Mouse (Mus musculus): Measurements from ENCODE around the gene Zfp648.

Zfp648 gene

DNA sequence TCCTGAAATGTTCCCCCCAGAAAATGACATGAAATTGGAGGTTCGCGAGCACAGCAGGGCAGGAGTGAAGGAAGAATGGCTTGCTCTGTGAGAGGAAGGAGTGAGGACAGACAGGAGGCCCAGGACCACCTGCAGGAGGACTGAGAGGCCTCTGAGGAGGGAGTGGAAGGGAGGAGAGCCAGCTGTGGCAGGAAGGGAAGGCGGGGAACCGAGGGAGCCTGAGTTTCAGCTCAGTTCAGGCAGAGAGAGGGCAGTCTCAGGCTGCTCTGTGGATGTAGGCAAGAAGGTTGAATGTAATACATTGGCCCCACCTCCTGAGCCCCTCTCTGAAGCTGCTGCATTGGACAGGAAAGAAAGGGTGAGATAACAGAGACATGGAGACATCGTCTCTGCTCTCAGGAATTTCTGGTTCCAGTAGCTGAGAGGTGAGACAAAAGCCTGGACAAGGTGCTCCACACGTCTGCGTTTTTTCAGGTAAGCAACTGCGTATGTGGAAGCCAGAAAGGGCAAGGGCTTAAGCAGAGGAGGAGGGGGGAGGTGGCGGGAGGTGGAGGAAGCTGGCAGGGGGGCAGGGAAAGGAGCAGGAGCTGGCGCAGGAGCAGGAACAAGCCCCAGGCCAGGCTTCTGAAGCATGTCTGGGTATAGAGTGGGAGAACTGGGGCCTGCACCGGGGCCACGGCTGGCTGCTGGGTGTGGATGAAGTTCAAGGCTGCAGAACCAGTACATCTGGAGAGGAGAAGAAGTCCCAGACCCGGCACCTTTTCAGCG, at the start of gene Zfp648:
Gene Zfp648 (plus strand): TSS at position 233 of the 768 bp plus-strand sequence.
- DNase-seq, result no peak

DNA sequence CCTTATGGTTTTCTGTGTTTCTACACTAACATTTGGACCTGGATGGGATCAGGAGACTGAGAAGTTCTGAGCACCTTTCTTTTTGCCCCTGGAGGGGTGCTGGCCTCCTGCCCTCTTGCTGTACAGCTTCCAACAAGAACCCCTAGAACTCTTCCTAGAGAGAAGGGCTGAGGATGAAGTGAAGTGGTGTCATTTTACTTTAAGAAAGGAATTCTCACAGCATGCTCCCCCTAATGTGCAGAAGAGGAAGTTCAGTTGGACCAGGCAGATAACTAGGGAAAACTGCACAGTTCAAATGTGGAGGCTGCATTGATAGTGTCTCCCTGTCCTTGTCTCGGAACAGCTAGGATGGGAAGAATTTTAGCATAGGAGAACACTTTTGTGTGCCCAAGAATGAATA, 48.4 kb upstream of the Zfp648 start:
- DNase-seq, result no peak

DNA sequence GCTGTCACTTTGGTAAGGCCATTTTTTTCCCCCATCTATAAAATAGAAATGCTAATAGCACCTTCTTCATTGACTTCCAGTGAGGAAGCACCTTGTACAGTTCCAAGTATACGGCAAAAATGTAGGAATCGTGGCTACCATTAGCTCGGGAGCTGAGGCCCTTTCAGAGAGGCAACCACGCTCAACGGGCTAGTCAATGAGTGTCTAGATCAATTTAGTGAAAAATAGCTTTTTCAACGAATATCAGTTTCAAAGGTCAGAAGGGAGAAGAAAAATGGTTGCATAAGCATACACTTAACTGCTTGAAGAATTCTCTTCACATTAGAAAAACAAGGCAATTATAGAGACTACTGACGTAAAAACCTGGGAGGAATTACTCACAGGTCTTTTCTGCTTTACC, 47.2 kb upstream of the Zfp648 start:
- no peak for DNase-seq

DNA sequence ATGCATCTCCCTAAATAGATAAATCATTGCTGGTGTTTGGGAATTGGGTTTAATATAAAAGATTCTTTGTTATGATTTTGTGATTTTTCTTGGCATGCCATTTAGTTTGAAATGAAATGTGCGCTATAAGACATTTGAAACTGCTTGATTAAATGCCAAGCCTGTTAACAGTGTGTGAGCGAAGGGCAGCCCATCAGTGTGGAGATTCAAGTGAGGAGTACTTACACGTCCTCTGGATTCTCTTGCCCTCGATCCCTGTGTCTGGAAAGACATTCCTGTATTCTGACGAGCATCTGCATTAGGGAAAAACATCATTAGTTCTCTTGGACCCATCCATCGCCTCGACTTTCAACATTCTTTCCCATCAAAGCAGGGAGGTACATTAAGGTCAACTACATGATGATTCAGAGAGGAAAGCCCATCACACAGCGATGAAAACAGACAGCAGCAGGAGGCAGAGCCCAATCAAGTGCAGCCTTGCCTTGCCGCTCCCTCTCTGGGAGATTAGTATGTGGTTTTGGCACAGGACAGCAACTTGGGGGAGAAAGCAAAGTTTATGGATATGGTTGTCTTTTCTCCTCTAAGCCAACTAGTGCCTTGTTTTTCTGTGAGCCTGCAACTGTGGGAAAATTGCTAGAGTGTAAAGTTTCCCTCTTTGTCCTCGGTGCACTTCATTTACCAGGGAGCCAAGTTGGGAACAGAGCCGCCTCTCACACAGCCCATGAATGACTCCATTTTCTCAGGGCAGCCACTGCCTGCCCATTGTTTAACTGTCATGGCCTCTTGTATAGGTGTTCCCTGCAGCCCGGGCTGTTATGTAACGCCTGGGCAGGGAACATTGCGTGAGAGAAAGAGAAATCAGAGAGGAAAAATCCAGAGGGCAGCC, 44.6 kb upstream of the Zfp648 start:
- DNase-seq, result no peak

DNA sequence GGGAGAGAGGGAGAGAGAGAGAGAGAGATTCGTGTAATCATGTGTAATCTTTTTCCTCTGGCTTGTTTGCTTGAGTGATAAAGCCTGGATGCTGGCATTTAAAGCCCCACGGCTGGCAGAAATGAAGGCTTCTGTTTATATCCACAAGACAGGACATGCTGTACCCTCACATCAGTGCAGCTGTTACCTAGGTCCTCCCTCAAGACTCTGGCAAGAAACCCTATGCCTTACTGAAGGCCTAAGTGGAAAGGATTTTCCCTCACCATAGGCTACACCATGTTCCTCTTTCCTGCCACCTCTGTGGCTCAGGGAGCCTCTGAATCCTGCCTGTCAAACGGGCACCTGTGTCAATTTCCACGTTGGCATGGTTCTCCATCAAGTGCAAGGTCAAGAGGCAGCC, 43.9 kb upstream of the Zfp648 start:
- no peak for DNase-seq

DNA sequence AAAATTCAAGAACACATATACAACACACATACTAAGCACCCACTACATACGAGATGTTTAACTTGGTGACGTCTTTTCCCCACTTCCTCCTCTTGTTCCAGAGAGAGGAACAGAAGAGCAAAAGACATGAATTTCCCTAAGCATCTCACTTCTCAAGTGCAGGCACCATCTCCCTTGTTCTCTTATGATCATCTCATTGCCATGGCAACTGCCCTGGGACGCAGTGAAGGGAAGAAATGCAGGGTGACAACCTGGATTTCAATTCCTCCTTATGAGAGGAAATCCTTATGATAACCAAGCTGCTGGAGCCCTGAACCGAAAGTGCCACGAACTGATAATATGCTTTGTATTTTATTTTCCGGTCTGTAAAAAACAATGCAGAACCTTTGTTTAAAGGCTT, 33.3 kb upstream of the Zfp648 start:
- DNase-seq, result no peak

DNA sequence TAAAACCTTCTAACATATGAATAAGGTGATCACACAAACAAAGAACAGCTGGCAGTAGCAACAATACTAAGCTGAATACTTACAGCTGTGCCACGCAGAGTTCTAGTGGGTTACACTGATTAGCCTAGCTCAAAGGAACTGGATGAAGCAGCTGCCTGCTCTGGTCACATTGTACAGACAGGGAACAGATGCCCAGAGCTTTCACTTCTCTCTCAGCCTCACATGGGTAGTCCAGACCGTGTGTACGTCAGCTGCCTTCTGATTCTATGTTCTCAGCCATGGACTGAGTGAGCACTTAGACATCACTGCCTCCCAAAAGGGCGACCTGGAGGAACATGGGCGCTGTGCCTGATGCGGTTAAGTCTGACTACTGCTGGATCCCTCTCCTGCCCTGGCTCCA, 25.7 kb upstream of the Zfp648 start:
- DNase-seq, result no peak

DNA sequence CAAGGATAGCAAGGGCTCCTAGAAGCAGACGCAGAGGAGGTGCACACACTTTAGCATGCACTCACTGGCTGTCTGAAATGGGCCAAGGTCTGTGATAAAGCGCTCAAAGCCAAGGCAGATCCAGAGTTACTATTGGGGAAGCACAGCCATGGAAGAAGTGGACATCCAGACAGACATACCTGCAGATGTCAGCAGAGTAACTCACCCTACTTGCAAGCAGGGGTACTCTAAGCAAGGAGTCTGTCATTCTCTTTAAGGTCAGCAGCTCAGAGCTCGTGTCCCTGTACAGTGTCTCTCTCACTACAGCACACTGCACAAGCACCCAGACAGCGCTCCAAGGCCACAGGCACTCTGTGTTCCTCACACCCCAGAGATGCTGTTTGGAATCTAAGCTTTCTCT, 23.2 kb upstream of the Zfp648 start:
- no peak for DNase-seq

DNA sequence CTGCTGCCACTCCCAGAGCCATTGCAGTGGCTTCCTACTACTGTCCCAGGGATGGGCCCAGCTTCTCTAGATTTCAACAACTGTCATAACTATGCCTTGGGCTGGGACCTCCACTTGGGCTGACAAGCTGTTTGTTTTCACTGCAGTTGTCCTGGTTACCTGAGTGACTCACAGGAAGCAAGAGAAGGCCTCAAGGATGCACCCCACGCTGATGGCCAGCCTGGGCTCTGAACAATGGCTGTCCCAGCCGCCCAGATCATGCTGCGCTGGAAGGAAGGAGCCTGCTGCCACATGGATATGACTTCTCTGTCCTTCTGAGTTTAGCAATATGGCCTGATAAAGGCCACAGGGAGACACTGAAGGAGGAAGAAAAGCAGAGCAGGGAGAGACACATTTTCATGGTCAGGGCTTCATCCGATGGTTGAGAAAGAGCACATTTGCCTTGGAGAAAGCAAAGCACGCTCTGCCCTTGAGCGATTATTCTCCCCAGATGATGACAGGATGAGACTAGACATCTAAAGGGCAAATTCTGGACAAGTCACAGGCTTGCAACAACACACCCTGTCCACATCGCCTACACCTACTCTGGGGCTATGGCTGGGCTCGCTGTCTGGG, 22.3 kb upstream of the Zfp648 start:
- DNase-seq, result no peak

DNA sequence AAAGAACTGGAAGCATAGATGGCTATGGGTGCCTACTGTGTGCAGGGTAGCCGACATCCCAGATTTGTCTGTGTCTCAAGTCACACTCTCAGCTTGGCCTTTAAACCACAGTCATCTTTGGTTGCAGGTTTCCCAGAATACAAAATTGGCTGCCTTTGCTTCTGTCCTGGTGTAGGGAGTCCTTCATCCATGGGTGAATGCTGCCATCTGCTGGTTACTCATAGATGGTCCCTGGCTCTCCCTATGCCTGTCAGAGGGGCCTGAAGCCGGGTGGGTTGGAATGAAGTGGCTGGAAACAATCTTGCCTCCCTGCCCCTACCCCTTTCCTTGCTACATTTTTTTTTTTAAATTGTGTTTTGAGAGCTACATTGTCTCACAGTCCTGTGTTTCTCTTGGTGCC, 20.0 kb upstream of the Zfp648 start:
- peak; percentile 77 for DNase-seq

DNA sequence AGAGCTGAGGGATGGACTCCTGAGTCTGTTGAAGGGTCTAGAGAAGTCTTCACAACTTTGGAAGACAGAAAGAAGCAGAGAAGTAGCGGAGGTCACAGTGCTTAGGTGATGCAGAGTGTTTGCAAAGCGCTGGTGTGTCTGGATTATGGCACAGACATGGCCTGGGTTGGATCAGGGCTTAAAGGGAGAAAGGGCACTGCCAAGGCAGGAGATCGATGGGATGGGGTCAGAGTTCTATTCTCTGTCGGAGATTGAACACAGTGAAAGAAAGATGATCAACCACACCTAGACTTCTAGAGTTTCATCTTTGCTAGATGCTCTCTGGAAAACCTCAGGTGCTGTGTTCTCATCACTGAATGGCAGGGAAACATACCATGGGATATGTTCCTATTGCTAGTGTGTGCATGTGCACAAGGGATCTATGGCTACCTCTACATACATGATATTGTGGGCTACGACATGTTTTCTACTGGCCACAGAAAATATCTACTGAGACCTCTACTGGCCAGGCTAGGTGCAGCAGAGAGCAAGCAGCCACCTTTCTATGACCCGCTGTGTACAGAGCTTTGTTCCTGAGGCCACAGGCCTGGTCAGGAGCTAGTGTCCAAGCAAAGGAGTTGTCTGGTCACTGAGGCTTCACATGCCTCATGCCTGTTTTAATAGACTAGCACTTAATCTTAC, 18.5 kb upstream of the Zfp648 start:
- no peak for DNase-seq

DNA sequence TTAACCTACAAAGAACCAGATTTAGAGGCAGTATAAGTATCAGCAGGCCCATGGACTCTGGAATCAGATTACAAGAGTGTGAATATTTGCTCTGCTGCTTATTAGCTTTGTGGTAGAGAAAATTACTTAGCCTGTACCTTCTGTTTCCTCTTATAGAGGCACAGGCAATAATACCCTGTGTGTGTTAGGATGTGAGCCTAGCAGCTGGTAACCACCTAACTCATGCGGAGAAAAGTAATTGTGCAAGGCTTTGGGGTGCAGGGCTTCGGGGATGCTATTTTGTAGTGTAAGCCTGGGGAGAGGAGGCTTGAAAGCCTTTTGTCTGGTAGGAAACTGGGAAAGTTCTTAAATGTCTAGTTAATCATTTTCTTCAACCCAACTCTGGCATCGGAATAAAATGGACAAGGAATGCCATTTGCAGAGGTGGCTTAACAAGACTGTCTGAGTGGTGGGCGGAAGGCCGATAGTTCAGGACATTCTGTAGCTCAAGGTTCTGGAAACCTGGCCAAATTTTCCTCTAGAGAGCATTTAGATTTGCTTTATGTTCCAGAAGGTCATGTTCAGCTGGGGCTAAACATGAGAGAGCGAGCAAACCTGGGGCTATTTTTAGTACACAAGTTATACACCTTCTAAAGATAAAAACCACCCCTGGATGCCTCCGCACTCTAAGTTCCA, 17.8 kb upstream of the Zfp648 start:
- no peak for DNase-seq

DNA sequence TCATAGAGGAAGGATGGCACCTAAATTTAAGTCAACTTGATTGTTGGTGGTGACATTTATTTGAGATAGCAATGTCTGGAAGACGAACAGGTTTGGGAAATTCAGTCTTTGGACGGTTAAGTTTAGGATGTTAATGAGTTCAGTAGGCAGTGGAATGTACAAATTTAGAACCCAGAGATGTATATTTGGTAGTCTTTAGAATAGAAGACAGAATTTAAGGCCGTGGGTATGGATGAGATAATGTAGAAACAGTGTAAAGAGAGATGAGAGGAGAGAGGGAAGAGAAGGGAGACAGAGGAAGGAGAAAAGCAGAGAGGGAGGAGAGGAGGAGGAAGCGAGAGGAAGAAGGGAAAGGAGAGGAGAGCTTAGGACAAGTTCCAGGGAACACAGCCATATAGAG, 12.8 kb upstream of the Zfp648 start:
- DNase-seq, result no peak

DNA sequence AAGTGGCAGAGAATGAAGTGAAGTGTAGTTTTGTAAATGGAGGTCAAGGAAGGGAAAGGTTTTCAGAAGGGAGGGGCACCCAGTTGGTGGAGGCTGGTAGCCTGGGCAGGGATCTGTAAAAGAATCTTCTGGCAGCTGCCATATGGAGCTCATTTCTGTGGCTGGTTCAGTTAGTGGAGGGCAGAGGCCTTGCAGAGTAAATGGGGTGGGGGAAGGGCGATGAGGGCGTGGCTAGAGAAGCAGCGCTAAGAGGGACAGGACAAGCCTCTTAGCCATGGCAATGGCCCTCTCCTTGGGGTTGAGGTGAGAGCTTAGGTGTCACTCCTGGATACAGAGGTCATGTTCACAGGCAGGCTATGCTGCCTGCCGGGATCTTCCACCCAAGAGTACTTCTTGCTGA, 12.4 kb upstream of the Zfp648 start:
- DNase-seq, result peak; percentile 30

DNA sequence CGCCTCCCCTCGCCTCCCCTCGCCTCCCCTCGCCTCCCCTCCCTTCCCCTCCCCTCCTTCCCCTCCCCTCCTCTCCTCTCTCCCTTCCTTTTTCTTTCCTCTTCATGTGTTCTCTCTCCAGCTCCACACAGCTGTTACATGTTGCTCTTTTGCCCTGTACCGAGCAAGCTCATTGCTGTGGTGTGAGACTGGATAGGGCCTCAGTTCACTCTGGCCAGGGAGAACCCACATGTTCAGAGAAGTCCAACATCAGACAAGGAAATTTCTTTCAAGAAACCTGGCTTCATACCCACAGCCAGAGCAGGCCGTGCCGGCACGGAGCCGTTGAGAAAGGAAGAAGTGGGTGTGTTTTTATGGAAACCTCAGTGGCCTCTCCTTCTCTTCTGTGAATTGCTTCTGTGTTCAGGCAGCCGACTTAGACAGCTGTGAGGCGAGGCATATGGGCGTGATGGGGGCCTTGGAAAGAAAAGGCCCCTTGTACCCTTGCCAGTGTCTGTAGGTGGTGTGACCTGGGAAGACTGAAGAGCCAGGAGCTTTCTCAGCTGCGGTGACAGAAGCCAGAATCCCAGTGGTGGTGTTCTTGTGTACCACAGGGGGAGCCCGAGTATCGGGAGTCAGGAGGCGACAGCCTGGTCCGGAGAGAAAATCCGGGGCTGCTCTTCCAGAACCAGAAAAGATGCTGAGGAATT, 11.0 kb upstream of the Zfp648 start:
- DNase-seq, result peak; percentile 64

DNA sequence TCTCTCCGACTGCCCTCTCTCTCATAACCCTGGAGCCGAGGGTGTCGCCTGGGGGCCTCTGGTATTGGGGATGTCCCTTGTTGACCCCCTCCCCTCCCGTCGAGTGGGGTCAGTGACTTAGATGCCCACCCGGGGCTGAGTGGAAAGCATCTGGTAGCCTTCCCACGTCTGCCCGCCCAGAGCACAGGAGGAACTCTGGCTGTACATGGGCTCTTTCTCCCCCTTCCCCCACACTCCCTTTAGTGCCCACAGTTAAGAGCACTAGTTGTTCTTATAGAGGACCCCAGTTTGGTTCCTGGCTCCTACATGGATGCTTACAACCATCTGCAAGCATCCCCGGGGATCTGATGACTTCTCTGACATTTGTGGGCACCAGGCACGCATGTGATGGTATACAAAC, 2.1 kb upstream of the Zfp648 start:
- no peak for DNase-seq

DNA sequence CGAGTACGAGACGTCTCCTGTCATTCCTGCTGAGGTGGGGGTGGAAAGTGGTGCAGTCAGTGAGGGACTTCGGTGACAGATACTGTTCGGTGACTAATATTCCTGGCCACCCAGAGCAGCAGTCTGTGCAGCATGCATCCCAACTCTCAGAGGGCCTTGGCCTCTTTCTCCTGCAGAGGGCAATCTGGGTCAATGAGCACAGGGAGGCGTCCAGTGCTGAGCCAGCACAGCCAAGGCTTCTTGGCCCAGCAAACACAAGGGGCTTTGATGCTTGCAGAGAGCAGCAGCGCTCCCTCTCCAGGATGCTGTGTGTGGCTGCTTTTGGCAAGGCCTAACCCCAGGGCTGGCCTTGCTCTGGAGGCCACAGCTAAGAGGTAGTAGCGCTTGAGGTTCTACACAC, 1.6 kb downstream of the Zfp648 start:
- no peak for DNase-seq

DNA sequence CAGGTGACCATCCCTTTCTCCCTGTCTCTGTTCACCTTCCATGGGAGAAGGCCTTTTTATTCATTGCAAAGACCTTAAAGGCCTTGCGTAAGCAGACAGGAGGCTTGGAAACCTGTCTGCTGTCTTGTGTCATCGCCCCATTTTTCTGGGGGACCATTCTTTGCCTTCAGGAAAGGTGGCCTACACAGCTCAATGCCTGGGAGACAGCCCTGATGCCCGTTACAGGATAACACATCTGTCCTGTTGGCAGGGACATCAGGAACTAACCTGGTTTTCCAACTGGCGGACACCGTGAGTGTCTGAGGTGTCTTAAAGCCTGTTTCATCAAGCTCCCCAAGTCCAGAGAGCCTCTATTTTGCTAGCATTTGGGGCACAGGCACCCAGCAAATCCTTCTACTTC, 2.4 kb downstream of the Zfp648 start:
- no peak for DNase-seq

DNA sequence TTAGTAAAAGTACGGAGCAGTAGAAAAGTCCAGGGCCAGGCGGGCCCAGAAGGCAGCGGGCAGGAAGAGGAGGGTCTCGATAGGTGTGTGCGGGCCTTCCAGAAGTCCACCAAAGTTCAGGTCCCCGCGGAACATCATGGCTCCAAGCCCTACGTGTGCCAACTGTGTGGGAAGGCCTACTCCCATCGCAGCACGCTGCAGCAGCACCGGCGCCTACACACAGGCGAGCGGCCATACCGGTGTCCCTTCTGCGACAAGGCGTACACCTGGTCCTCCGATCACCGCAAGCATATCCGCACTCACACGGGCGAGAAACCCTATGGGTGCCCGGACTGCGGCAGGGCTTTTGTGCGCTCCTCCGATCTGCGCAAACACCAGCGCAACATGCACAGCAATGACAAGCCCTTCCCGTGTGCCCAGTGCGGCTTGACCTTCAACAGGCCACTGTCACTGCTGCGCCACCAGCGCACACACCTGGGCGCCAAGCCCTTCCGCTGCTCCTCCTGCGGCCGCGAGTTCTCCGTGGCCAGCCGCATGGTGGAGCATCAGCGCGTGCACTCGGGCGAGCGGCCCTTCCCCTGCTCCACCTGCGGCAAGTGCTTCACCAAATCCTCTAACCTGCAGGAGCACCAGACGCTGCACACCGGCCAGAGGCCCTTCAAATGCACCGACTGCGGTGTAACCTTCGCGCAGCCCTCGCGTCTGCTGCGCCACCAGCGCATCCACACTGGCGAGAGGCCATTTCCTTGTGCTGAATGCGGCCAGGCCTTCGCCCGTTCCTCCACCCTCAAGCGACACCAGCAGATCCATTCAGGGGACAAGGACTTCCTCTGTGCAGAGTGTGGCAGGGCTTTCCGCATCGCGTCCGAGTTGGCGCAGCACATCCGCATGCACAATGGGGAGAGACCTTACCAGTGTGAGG, 3.9 kb downstream of the Zfp648 start:
- DNase-seq, result peak; percentile 46

DNA sequence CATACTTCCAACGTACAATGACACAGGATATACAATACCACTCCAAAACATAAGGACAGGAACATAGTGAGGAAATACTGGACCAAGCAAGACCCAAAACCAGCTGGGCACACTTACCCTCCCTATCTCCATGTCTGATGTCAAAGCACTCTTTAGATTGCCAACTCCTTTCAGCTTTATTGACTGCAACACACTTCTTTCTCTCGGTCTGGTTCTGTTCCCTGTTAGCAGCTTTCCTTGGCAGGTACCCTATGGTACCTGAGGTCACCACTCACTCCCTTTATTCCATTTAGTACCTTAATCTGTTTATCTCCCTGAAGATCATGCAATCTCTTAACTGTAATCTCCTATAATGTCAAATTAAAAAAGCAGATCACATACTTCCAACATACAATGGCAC, 19.0 kb downstream of the Zfp648 start:
- DNase-seq, result no peak

DNA sequence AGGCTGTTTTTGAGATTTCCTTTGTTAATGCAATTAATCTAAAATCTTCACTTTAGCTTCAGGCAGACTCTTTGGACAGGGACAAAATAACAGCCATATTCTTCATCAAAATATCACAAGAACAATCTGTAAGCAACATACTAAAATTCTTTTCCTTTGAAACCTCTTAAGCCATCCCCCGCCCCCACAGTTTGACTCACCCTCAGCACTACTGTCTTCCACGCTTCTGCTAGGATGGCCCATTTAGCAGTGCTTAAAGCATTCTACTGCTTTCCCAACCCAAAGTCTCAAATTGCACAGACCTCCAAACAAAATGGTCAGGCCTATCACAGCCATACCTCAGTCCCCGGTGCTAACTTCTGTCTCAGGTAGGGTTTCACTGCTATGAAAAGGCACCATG, 19.6 kb downstream of the Zfp648 start:
- no peak for DNase-seq
